Mouse (Mus musculus) B cell, adult 67 days (primary cell): Measurements from ENCODE around the gene Colq. TPM values are rescaled to one million over a fixed set of nuclear protein-coding genes. Genes with fewer than 3 reads are reported as not detected.

Source experiments
- total RNA-seq, 2 experiments: library from RNA; stranded (reverse); gene quantifications; 4 replicates each; pipeline ENCODE4 v1.2.4; 2023

The Colq gene
- total RNA-seq = 1 to 10 TPM; 3.6 TPM

DNA sequence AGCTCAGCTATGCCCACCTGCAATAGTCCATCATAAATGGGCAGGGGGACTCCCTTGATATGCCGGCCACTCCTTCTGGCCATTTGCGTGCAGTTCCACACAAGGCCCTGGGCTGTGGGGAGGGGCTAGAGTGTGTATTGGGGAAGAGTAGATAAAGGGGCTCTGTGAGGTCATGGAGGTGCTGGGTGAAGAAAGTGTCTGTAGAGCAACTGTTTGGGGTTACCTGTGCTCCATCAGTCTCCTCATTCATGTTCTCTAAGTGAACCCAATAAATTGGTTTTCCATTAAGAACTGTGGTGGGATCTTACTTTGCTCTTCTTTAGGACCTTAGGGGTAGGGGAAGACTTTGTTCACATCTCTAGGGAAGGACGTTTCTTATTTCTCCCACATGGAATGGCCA is at the start of gene Colq:
Colq (minus strand) TSS at position 101 of the 400 bp plus-strand sequence.

DNA sequence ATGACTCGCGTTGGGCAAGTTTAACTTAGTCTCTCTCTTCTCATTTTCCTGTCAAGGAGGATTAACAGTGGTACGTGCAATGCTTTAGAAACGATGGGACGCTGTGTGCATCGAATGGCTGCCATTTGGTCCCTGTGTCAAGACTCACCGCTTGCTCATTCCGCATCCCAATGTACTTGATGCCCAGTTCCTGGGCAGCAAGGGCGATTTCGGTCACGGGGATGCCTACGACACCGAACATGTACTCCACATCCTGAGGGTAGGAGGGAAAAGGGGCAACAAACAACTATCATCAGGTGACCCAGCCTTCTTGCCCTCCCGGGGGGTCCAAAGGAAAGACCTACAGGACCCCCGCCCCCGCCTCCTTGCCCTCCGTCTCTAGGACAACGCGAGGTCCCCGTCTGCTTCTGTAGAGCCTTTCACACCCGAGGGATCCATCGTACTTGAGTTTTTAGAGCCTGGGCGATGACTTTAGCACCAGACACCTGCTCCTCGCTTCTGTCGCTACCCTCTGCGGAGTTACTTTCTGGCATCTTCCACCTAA is 49.3 kb upstream of the Colq start, which contains the start of gene Gm49387:
Gm49387 (minus strand) TSS at position 533 of the 544 bp plus-strand sequence.

DNA sequence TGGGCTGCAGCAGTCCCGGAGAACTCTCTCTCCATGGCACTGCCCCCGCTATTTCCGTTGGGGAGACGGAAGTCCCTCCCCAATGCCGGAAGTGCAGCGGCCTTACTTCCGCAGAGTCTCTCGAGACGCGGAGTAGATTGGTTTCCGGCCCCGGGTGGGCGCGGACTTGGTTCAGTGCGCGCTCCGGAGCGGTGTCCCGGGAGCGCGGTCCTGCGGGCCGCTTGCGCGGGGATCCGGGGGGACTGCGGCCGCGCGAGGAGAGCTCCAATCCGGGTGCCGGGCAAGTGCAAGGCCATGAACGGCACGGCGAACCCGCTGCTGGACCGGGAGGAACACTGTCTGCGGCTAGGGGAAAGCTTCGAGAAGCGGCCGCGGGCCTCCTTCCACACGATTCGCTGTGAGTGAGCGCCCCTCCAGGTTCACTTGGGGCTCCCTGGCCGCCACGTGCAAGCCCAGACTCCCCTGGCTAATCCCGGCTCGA is 96.1 kb downstream of the Colq start, which contains the start of gene Mettl6:
Mettl6 (minus strand) TSS at position 66 of the 481 bp plus-strand sequence.

DNA sequence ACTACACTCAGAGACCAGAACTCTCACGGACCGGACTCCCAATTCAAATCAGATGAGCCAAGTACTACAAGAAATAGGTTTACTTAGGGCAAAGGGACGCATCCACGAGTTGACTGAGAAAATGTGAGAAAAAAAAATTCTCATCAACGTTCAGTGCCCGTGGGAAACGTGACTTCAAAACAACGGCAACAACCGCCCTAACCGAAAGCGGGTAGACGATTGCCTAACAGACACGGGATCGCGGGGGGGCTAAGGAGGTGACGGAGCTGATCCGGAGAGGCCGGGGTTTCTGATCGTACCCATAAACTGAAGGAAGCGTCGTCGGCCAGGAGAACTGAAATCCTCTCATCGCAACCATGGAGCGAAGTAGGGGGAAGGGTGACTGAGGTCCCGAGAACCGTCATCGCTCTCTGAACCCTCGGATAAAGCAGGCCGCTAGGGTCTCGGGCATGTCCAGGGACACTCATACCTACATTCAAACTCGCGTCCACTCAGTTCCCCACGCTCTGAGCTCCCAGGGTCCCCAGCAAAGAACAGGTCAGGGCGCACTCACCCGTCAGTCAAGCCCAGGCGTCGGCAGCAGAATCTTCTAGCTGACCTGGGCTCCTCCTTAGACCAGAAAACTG is 96.7 kb downstream of the Colq start, which contains the start of gene Eaf1:
Eaf1 (plus strand) TSS at position 51 of the 626 bp plus-strand sequence.

Other genes starting within 250 kb of the Colq start
- gene Sh3bp5, start 155.3 kb downstream of the Colq start, total RNA-seq = 100 to 1,000 TPM; 288 to 323 TPM
- 10 to 100 TPM; 34.8 to 49.8 TPM for gene Eaf1, start 96.9 kb downstream of the Colq start, total RNA-seq
- gene Mettl6, start 96.3 kb downstream of the Colq start, total RNA-seq = 10 to 100 TPM; 43.5 to 48.8 TPM
- gene Gm49387, start 49.5 kb upstream of the Colq start, total RNA-seq = not detected
- gene Btd, start 49.7 kb upstream of the Colq start, total RNA-seq = 10 to 100 TPM; 16.6 to 18.2 TPM
- gene Hacl1, start 49.9 kb upstream of the Colq start, total RNA-seq = 10 to 100 TPM in 1 of 2 experiments, 1 to 10 TPM in 1; 9.0 to 17.0 TPM
- 10 to 100 TPM; 37.0 to 40.3 TPM for gene Ankrd28, start 239.3 kb upstream of the Colq start, total RNA-seq